Mouse (Mus musculus) embryonic facial prominence, embryonic 11.5 days (tissue): ENCODE results near the gene Tgfb1. TPM values are rescaled to one million over a fixed set of nuclear protein-coding genes. Genes with fewer than 3 reads are reported as not detected.

Experiments used
- ATAC-seq: fragments of 200-750 bp; cut with Nextera tagmentation; replicated peaks from 2 replicates; pipeline ENCODE4 v1.8.0; 2017; ENCODE audit warnings: low read depth; ENCODE audit not compliant: insufficient number of reproducible peaks, low FRiP score, low TSS enrichment
- DNase-seq: peaks from one replicate; pipeline ENCODE4 v3.0.0-alpha.2; 2015; ENCODE audit warnings: low spot score
- H3K27ac ChIP-seq: fragments of 300-500 bp; sonication (generic); replicated peaks from 2 replicates; pipeline ENCODE4 v1.5.1; 2014; ENCODE audit warnings: mild to moderate bottlenecking, low read depth, low read length, control low read depth
- H3K27me3 ChIP-seq: fragments of 300-500 bp; sonication (generic); 2 replicates; pipeline ENCODE4 v1.6.1; 2014; ENCODE audit warnings: mild to moderate bottlenecking, low read length, moderate library complexity, mixed read lengths; ENCODE audit not compliant: control insufficient read depth, insufficient read depth
- H3K36me3 ChIP-seq: fragments of 300-500 bp; sonication (generic); replicated peaks from 2 replicates; pipeline ENCODE4 v1.6.1; 2014; ENCODE audit warnings: low read depth, mild to moderate bottlenecking, low read length, moderate library complexity, mixed read lengths; ENCODE audit not compliant: control insufficient read depth, insufficient read depth
- H3K4me1 ChIP-seq: fragments of 300-500 bp; sonication (generic); 2 replicates; pipeline ENCODE4 v1.6.1; 2014; ENCODE audit warnings: low read length, mixed read lengths; ENCODE audit not compliant: control insufficient read depth, insufficient read depth
- H3K4me2 ChIP-seq: fragments of 300-500 bp; sonication (generic); 2 replicates; pipeline ENCODE4 v1.6.1; 2014; ENCODE audit warnings: low read depth, mild to moderate bottlenecking, control low read depth, low read length, moderate library complexity
- H3K4me3 ChIP-seq: fragments of 300-500 bp; sonication (generic); 2 replicates; pipeline ENCODE4 v1.5.1; 2014; ENCODE audit warnings: low read depth, low read length, control low read depth
- H3K9ac ChIP-seq: fragments of 300-500 bp; sonication (generic); replicated peaks from 2 replicates; pipeline ENCODE4 v1.6.1; 2014; ENCODE audit warnings: mild to moderate bottlenecking, control low read depth, low read length
- H3K9me3 ChIP-seq: fragments of 300-500 bp; sonication (generic); replicated peaks from 2 replicates; pipeline ENCODE4 v1.6.1; 2016; ENCODE audit warnings: mild to moderate bottlenecking, low read length, inconsistent platforms, mixed read lengths; ENCODE audit not compliant: control insufficient read depth
- WGBS: fragments of 180-500 bp; shearing (Covaris S2); extraction: QIAGEN DNeasy Blood & Tissue Kit; methylation state at CpG from one replicate; pipeline ENCODE4 v1.1.7; 2014; 5-methylcytosine and 5-hydroxymethylcytosine counted together
- polyA plus RNA-seq: library from polyadenylated mRNA; unstranded; fragments of >200 nt; fragmentation: Nextera tagmentation; extraction: Ambion mirVana; gene quantifications from 2 replicates; pipeline ENCODE4 v1.2.1, GENCODE M21; 2014

The Tgfb1 gene
- polyA plus RNA-seq, 1 experiment from 2014 or later: 1.5 TPM

DNA sequence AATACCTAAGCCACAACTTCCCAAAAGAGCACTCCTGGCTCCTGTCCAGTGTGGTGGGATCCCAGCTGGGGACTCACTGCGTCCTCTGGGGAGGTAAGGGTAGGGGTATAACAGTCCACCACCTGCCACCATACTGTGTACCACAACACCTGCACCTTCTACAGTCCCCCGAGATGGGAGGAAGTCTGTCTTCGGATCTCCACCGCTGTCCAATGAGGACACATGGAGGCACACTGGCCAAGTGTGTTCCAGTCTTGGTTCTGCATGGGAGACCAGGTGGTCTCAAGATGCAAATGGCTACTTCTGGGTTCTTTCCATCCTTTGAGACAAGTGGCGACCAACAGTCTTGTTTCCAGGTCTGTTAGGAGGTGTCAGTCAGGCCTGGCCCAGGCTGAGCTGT, 24.4 kb downstream of the Tgfb1 start:
- no peak for DNase-seq
- no peaks in the 10 kb centered on the region for H3K9me3 ChIP-seq
- 0 out of 2 replicates have a peak, but pooled peaks have one; percentile 3 for ATAC-seq
- H3K27me3 ChIP-seq: no peaks in the 10 kb centered on the region
- H3K27ac ChIP-seq: no peak overlapping the region
- H3K9ac ChIP-seq: no peak overlapping the region
- WGBS: 60% methylated on average over 5 of the region's 5 CpGs
- H3K4me3 ChIP-seq: no peak overlapping the region
- peaks cover 18% of the 10 kb centered on the region for H3K36me3 ChIP-seq
- peaks cover 20% of the 10 kb centered on the region for H3K4me1 ChIP-seq
- H3K4me2 ChIP-seq: no peak overlapping the region

DNA sequence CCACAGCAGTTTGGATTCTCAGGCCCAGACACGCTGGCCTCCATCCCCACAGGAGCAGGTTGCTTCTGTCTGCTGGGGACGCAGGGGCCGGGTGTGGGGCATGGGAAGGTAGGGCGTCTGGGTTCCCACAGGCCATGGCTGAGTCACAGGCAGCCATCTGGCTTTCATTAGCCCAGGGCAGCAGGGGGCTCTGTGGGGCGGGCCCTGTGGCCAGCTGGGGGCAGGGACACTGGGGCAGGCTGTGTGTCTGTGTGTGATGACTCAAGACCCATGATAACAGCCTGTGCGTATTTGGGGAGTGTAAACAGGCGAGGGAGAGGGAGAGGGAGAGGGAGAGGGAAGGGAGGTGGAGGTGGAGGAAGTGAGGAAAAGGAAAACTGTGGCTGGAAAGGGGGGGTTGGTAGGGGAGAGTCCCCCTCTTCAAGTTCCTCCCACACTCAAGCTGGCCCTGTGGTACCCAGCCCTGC, 25.0 kb downstream of the Tgfb1 start:
- DNase-seq: peak; percentile 70
- peak overlapping the region; percentile 19; the same call in 1 of the 2 replicates for H3K4me2 ChIP-seq
- WGBS: 6% methylated on average over 7 of the region's 7 CpGs

DNA sequence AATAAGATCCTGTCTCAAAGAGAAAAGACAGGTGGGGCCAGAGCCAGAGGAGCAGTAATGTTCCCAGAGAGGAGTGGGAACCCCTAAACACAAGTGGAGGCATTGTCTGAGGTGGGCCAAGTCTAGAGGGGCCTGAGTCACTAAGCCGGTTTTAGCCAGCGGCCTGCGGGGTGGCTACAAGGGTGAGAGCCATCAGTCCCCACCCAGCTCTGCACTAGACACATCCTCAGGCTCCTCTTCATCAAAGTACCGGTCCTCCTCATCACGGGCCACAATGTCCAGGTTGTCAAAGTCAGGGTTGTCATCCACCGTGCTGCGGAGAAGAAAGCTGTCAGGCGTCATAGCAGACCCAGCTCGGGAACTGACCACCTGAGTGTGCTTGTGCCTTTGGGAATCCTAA, 26.0 kb downstream of the Tgfb1 start:
- Histone ChIP-seq H3K27me3 (no peaks in the 10 kb centered on the region), H3K36me3 (peaks cover 18% of the 10 kb centered on the region), H3K27ac (no peak overlapping the region), H3K4me3 (no peak overlapping the region), H3K4me1 (peaks cover 20% of the 10 kb centered on the region), H3K9ac (no peak overlapping the region), H3K4me2 (no peak overlapping the region), H3K9me3 (no peaks in the 10 kb centered on the region)
- ATAC-seq (no peak), DNase-seq (no peak)
- 85% methylated on average over 9 of the region's 9 CpGs for WGBS

More for the DNA sequence above, 25.0 kb downstream of the Tgfb1 start:
- Histone ChIP-seq H3K9me3 (no peaks in the 10 kb centered on the region), H3K4me3 (no peak overlapping the region), H3K27me3 (no peaks in the 10 kb centered on the region), H3K36me3 (peaks cover 18% of the 10 kb centered on the region), H3K9ac (peak overlapping the region; percentile 37; the same call in 1 of the 2 replicates), H3K4me1 (peaks cover 20% of the 10 kb centered on the region), H3K27ac (0 out of 2 replicates have a peak overlapping the region, but pooled peaks have one; percentile 35)
- ATAC-seq: peak; percentile 60

DNA sequence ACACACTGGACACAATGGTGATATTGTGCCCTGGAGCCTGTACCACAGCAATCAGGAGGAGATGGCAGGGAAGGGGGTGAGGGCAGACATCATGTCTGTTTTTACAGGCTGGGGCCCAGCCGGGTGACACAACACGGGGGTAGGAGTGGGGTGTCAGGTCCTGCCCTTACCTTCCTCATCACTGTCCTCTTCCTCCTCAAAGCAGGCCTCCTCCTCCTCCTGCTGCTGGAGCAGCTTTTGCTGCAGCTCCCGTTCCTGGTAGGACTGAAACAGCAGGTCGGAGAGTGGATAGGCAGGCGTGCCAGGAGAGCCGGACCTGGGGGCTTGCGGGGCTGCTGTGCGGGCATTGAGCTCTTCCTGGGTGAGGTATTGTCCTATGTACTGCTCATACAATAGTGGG, 27.8 kb downstream of the Tgfb1 start:
- Histone ChIP-seq H3K9me3 (no peaks in the 10 kb centered on the region), H3K4me2 (no peak overlapping the region), H3K4me1 (peaks cover 17% of the 10 kb centered on the region), H3K9ac (no peak overlapping the region), H3K27ac (no peak overlapping the region), H3K4me3 (no peak overlapping the region), H3K27me3 (no peaks in the 10 kb centered on the region), H3K36me3 (peaks cover 18% of the 10 kb centered on the region)
- ATAC-seq (no peak), DNase-seq (no peak)
- WGBS: 91% methylated on average over 8 of the region's 8 CpGs

DNA sequence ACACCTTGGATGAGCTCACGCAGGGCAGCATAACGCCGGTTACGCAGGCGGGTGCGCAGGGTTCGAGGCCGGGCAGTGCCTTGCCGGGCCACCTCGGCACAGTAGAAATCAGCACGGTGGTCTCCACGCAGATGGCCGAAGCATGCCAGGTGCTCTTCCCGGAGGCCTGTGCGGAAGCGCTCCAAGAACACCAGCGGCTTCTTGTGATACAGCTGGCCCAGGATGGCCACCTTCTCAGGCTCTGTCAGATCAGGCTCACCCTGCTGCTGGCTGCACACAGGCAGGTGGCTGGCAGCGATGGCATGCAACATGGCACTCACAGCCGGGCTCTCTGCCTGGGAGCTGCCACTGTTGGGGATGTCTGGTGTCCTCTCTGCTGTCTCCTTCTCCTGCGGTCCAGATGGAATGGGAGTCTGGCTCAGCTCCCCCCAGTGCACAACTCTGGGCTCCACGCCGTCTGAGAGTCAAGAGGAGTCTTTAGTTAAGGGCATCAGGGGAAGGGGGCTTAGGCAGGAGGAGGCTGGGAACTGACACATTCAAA, 29.0 kb downstream of the Tgfb1 start:
- 95% methylated on average over 22 of the region's 22 CpGs for WGBS

DNA sequence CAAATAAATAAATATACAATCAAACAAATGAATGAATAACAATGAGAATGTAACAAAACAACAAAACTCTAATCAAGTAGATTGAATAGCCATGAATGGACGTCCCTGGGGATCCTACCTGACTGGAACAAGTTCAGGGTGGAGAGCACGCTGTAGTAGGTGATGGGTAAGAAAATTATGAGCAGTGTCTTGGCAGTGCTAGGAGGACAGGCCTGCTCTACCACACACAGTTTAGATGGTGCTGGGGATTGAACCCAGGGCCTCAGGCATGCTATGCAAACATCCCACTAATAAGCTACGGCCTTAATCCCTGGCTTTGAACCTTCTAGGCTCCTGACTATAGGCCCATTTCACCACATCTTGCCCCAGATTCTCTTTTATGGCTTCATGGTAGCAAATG, 30.7 kb downstream of the Tgfb1 start:
- Histone ChIP-seq H3K9me3 (no peaks in the 10 kb centered on the region), H3K9ac (no peak overlapping the region), H3K4me1 (peaks cover under 1% of the 10 kb centered on the region; the same call in 1 of the 2 replicates), H3K27me3 (no peaks in the 10 kb centered on the region), H3K4me3 (no peak overlapping the region), H3K4me2 (no peak overlapping the region), H3K36me3 (peaks cover 21% of the 10 kb centered on the region), H3K27ac (no peak overlapping the region)
- WGBS: 90% methylated on average over 3 of the region's 3 CpGs
- no peak for ATAC-seq
- no peak for DNase-seq

More for the DNA sequence above, 29.0 kb downstream of the Tgfb1 start:
- Histone ChIP-seq H3K36me3 (peaks cover 18% of the 10 kb centered on the region), H3K27me3 (no peaks in the 10 kb centered on the region), H3K4me2 (no peak overlapping the region), H3K4me1 (peaks cover 10% of the 10 kb centered on the region), H3K4me3 (no peak overlapping the region), H3K9ac (no peak overlapping the region), H3K9me3 (no peaks in the 10 kb centered on the region), H3K27ac (no peak overlapping the region)
- no peak for ATAC-seq
- no peak for DNase-seq

DNA sequence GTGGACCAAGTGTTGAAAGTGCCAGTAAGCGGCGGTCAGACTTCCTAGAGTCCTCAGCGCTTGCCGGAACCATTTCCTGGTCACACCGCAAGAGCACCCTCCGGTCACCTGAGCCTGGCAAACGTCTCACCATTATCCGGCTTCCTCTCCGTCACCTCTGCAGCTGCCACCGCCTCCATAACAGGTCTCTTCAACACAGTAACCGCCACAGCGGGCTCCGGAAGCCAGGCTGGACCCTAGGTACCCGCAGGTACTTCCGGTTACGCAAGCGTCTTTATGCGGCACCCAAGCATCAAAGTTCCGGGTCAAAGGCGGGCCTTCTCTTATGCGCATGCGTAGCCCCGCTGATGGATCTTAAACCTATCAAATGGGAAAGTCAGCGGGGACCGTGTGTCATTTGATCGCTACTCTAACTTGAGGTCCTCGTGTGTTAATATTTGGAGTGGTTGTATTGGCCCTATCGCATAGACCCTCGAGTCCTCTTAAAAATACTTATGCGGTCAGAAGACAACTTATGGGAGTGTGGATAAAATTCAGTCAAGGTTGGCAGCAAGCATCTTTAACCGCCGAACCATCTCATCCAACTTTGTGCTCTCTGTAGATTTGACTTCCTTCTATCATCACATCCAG, 32.1 kb downstream of the Tgfb1 start, which contains the start of gene Ccdc97:
Gene Ccdc97 (minus strand): TSS at position 301 of the 630 bp plus-strand sequence.
- H3K9ac ChIP-seq: peak within 1 kb of the TSS; percentile 76
- peak within 1 kb of the TSS; percentile 70 for H3K4me3 ChIP-seq
- H3K27ac ChIP-seq: peak within 1 kb of the TSS; percentile 56; the same call in 1 of the 2 replicates
- H3K9me3 ChIP-seq: no peaks in the 10 kb centered on the region
- peak; percentile 96 for DNase-seq
- peak; percentile 71 for ATAC-seq
- H3K4me2 ChIP-seq: peak within 1 kb of the TSS; percentile 76
- H3K27me3 ChIP-seq: no peaks in the 10 kb centered on the region
- 5% methylated on average over 32 of the region's 32 CpGs for WGBS
- H3K36me3 ChIP-seq: peaks cover 30% of the 10 kb centered on the region
- H3K4me1 ChIP-seq: no peaks in the 10 kb centered on the region
